Mouse (Mus musculus) urinary bladder, postnatal 10 days (tissue): ENCODE data around the gene Tmem213.

Experiments used
- DNase-seq: peaks from one replicate; pipeline ENCODE4 v3.0.0; 2022; ENCODE audit warnings: low spot score

Gene Tmem213

DNA sequence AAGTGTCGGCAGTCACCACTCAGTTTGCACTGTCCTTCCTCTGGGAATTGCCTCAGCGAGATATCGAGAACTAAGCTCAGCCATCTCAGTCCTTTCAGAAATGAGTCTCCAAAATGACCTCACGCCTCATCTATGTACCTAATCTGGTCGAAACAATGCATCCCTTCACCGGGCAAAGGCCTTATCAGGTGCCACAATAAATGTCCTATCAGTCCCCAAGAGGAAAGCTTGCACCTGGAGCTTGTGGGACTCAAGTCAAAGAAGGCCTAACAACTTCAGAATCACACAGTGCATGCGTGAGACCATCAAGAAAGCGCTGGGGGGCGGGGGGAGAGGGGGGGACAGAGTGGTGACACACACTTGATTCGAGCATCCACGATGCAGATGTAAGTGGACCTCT, 43.2 kb downstream of the Tmem213 start:
- no peak for DNase-seq

DNA sequence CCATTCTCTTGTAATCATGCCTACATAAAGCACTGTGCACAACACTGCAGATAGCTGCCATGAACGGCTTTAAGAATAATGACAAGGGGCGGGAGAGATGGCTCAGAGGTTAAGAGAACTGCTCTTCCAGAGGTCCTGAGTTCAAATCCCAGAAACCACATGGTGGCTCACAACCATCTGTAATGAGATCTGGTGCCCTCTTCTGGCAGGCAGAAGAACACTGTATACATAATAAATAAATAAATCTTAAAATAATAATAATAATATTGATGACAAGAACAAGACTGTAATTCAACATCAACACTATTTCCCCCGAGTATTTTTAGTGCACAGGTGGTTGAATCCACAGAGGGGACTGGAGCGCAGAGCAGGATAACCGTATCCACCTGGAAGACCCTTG, 47.1 kb downstream of the Tmem213 start:
- no peak for DNase-seq

DNA sequence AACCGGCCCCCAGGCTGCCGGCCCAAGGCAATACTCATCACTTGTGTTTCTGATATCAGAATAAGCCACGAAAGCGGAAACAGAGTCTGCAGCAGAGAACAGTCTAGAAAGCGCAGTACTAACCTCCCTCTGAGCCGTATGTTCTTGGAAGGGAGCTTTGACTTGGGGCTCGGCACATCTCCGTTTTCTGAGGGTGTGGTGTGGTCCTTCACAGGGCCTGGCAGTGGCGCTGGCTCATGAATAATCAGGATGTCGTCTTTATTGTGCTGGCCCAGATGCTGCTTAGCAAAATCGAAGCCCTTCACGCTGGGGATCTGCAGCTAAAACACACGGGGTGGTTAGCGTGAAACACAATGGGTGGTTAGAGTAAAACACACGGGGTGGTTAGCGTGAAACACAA, 48.9 kb downstream of the Tmem213 start:
- no peak for DNase-seq

DNA sequence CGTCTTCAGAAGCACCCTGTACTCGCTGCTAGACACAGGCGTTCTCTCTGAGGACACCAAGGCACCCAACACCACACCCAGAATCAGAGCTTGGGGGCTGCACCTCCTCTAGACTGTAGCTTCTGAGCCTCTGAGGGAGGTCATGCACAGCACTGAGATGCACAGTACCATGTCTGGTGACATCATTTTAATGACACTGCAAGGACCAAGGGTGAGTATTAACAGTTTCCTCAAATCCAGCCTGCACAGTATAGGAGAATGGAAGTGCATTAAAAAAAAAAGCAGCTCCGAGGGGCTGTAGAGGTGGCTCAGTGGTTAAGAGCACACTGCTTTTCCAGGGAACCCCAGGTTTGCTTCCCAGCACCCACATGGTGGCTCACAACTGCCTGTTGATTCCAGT, 50.5 kb downstream of the Tmem213 start:
- no peak for DNase-seq

DNA sequence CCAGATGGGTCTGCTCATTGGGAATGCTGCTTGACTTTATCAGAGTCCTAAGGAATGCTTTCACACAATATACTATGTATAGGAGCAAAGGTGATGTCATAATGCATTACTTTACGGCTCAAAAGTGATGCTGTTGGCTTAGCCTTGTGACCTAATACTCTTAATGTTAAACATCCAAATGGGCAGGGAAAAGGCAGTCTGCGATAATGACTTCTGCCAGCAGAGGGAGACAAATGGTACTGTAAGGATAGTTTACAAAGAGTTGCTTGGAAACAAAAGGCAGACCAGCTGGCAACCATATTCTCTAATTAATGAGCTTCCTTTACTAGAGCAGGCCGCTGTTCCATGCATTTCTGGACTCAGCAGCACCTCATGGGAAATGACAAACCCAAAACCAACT, 51.0 kb downstream of the Tmem213 start:
- DNase-seq = peak; percentile 60

DNA sequence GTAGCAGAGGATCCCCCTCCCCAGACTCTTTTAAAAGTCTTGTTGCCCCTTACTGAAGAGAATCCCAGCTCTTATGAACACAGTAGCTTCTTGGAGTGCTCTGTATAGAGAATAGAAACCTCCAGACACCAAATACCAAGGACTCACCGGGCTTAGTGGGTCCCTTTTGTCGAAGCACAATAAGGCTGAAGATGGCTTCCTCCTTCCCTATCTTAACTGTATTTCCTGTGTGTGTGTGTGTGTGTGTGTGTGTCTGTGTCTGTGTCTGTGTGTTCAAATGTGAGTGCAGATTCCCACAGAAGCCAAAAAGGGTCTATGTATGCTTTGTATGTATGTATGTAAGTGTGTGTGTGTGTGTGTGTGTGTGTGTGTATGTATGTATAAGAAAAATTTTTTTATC, 51.5 kb downstream of the Tmem213 start:
- no peak for DNase-seq

DNA sequence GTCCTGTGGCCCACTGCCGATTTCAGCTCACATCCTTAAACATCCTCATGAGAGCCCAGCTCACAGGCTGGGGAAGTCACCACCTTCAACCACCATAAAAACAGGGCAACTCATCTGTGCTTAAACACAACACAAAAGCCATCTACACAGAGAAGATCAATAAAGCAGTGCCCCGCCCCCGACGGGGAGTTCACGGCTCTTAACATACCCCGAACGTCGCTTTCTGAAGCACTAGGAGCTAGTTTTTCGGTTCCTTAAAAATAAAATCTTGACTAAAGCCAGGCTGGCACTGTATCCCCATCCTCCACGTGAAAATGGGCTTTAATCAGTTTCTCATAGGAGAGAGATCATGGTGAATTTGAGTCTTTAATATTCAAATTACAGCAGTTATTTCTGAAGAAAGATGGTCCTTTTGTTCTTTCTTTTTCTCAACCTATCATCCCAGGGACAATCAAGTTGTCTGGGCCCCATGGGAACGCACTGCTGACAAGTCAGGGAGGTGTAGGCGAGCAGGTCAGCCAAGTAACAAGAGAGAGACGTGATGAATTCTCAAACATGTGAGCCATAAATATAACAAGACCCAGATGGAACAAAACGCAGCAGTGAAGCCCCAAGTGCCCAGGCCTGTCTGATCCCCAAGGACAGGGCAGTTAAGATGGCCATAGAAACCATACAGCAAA, 53.9 kb downstream of the Tmem213 start:
- DNase-seq = no peak

DNA sequence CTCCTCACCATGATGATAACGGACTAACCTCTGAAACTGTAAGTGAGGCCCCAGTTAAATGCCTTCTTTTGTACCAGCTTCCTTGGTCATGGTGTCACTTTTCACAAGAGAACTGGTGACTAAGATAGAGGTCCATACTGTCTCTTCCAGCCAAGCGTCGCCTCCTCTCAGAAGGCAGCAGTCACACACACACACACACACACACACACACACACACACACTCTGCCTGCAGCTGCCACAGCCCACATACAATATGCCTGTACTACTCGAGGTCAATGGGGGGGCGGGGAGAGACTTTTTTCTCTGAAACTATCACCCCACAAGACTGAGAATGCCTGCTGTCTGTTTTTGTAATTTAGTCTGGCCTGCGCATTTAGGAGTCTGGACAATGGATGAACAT, 55.6 kb downstream of the Tmem213 start:
- DNase-seq = no peak

DNA sequence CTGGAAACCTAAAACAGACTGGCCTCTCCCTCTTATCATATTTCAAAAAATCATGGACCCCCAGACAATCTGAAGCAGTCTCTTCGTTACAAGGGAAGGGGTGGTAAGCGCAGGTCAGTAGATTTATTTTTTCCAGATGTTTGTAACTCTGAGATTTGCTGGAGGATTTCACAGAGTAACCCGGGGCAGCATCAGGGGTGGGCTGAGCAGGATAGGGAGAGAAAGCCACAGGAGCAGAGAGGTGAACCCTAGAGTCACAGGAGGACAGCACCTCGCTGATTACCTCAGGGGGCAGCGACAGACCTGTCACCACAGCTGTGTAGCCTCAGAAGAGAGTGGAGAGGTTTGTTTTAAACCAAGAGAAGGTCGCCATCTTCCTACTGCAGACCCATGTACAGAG, 56.3 kb downstream of the Tmem213 start:
- no peak for DNase-seq
